ENCODE assay signal across 21 mouse cellular contexts in genomic region chr1:168552394-168552793, GRCm38 (mm10).
"Had no signal": no experiment of that assay in that cellular context is flagged by ENCODE, and none has a peak within 500 bp of the region (broad histone marks: within the 10 kb centered on the region; RNA-seq: fewer than 3 reads in every experiment).

No protein-coding gene starts in this region.

- DNase-seq: kidney, adult 11 months; kidney, adult 8-10 months; kidney, postnatal 10 days; kidney, postnatal 36 days; liver; lung, adult 2 months; lung, postnatal 14 days; lung, postnatal 4 days; retina, postnatal 1 day; right cerebral cortex, postnatal 25 days; thymus, adult 18-20 months; thymus, postnatal 36 days had no signal

- H3K27me3 ChIP-seq: kidney, embryonic 15.5 days; limb, embryonic 13.5 days; liver, embryonic 12.5 days; liver, embryonic 15.5 days; neural tube, embryonic 13.5 days had no signal

- H3K27ac ChIP-seq: kidney, embryonic 15.5 days; limb, embryonic 10.5 days; limb, embryonic 13.5 days; liver, embryonic 12.5 days; liver, embryonic 15.5 days; midbrain, embryonic 12.5 days; midbrain, embryonic 15.5 days; neural tube, embryonic 13.5 days had no signal

- H3K4me2 ChIP-seq: kidney, embryonic 15.5 days; limb, embryonic 13.5 days; liver, embryonic 12.5 days; liver, embryonic 15.5 days; midbrain, embryonic 12.5 days; midbrain, embryonic 15.5 days; neural tube, embryonic 13.5 days had no signal

- H3K36me3 ChIP-seq: kidney, embryonic 15.5 days; limb, embryonic 10.5 days; limb, embryonic 13.5 days; liver, embryonic 12.5 days; liver, embryonic 15.5 days; midbrain, embryonic 12.5 days; midbrain, embryonic 15.5 days; neural tube, embryonic 13.5 days had no signal

- H3K9ac ChIP-seq: kidney, embryonic 15.5 days; limb, embryonic 13.5 days; liver, embryonic 12.5 days; liver, embryonic 15.5 days; midbrain, embryonic 12.5 days; midbrain, embryonic 15.5 days; neural tube, embryonic 13.5 days had no signal

- ATAC-seq: liver, embryonic 12.5 days; midbrain, embryonic 15.5 days had no signal

- H3K4me1 ChIP-seq: kidney, embryonic 15.5 days; limb, embryonic 10.5 days; limb, embryonic 13.5 days; liver, embryonic 12.5 days; liver, embryonic 15.5 days; midbrain, embryonic 15.5 days; neural tube, embryonic 13.5 days had no signal

- H3K4me3 ChIP-seq: kidney, embryonic 15.5 days; limb, embryonic 10.5 days; limb, embryonic 13.5 days; liver, embryonic 12.5 days; liver, embryonic 15.5 days; midbrain, embryonic 12.5 days; midbrain, embryonic 15.5 days; myocyte; neural tube, embryonic 13.5 days had no signal

- H3K9me3 ChIP-seq: kidney, embryonic 15.5 days; limb, embryonic 10.5 days; limb, embryonic 13.5 days; liver, embryonic 12.5 days; liver, embryonic 15.5 days; midbrain, embryonic 12.5 days; midbrain, embryonic 15.5 days; neural tube, embryonic 13.5 days had no signal
